Mouse (Mus musculus) brain, embryonic 14.5 days (tissue): ENCODE data around the gene Tmem189.

Experiments used
- CTCF ChIP-seq: fragments of 200-500 bp; IDR thresholded peaks from 2 replicates; pipeline ENCODE4 v1.5.1; 2012; ENCODE audit warnings: inconsistent platforms, mild to moderate bottlenecking, moderate library complexity, borderline replicate concordance; ENCODE audit not compliant: insufficient read depth, insufficient read length; ENCODE audit errors: extremely low read depth
- POLR2A ChIP-seq: fragments of 200-500 bp; IDR thresholded peaks from 2 replicates; pipeline ENCODE4 v1.6.1; 2012; ENCODE audit warnings: mild to moderate bottlenecking, inconsistent platforms, borderline replicate concordance; ENCODE audit not compliant: poor library complexity, insufficient read depth, insufficient read length, severe bottlenecking; ENCODE audit errors: extremely low read depth

GRCm38 (mm10) chr2:167695491-167695890 is 5.9 kb upstream of the Tmem189 start:
- TF ChIP-seq CTCF (no peak), POLR2A (no peak)
